Mouse (Mus musculus): ENCODE data around the gene Aloxe3. TPM values are rescaled to one million over a fixed set of nuclear protein-coding genes. Genes with fewer than 3 reads are reported as not detected.

The Aloxe3 gene
- polyA plus RNA-seq, 1 experiment from 2014 or later = 0.44 TPM

- ATAC-seq = no peak
Measured at GRCm38 (mm10) chr11:69169313-69169712, 43.6 kb downstream of the Aloxe3 start.

GRCm38 (mm10) chr11:69171626-69172025 is 45.9 kb downstream of the Aloxe3 start:
- H3K27ac ChIP-seq (ENCODE audit: low read length) = no peak overlapping the region
- H3K9ac ChIP-seq (replicated peaks; ENCODE audit: low read depth) = no peak overlapping the region
- H3K4me1 ChIP-seq (ENCODE audit: insufficient read depth, low read depth, low read length) = no peaks in the 10 kb centered on the region
- 21% methylated on average over 7 of the region's 7 CpGs for WGBS
- H3K9me3 ChIP-seq (ENCODE audit: low read length) = no peaks in the 10 kb centered on the region
- no peaks in the 10 kb centered on the region for H3K36me3 ChIP-seq (ENCODE audit: insufficient read depth, low read length)
- no peak overlapping the region for H3K4me2 ChIP-seq (replicated peaks; ENCODE audit: low read depth, low read length)
- TF ChIP-seq EP300 (IDR thresholded peaks at IDR 0.05) (no peak), CTCF (IDR thresholded peaks at IDR 0.05) (peak; percentile 88)
- H3K27me3 ChIP-seq (replicated peaks; ENCODE audit: insufficient read depth, low read length) = no peaks in the 10 kb centered on the region
- ATAC-seq = peak; percentile 81
- DNase-seq (ENCODE audit: low spot score) = peak; percentile 88
- H3K4me3 ChIP-seq (ENCODE audit: low read depth, low read length) = no peak overlapping the region

More at GRCm38 (mm10) chr11:69169313-69169712, 43.6 kb downstream of the Aloxe3 start:
- no peak for DNase-seq (ENCODE audit: low spot score)
- Histone ChIP-seq H3K4me3 (ENCODE audit: low read depth, low read length) (no peak overlapping the region), H3K4me2 (replicated peaks; ENCODE audit: low read depth, low read length) (no peak overlapping the region), H3K4me1 (ENCODE audit: insufficient read depth, low read depth, low read length) (no peaks in the 10 kb centered on the region), H3K27me3 (replicated peaks; ENCODE audit: insufficient read depth, low read length) (no peaks in the 10 kb centered on the region), H3K9me3 (ENCODE audit: low read length) (no peaks in the 10 kb centered on the region), H3K27ac (ENCODE audit: low read length) (no peak overlapping the region), H3K36me3 (ENCODE audit: insufficient read depth, low read length) (no peaks in the 10 kb centered on the region), H3K9ac (replicated peaks; ENCODE audit: low read depth) (no peak overlapping the region)
- 74% methylated on average over 12 of the region's 12 CpGs for WGBS
- TF ChIP-seq EP300 (IDR thresholded peaks at IDR 0.05) = no peak
- no peak for TF ChIP-seq CTCF (IDR thresholded peaks at IDR 0.05)

GRCm38 (mm10) chr11:69172606-69173005 is 46.9 kb downstream of the Aloxe3 start:
- DNase-seq (ENCODE audit: low spot score) (no peak), ATAC-seq (no peak)
- Histone ChIP-seq H3K4me2 (replicated peaks; ENCODE audit: low read depth, low read length) (no peak overlapping the region), H3K36me3 (ENCODE audit: insufficient read depth, low read length) (no peaks in the 10 kb centered on the region), H3K4me1 (ENCODE audit: insufficient read depth, low read depth, low read length) (no peaks in the 10 kb centered on the region), H3K9ac (replicated peaks; ENCODE audit: low read depth) (no peak overlapping the region), H3K27ac (ENCODE audit: low read length) (no peak overlapping the region), H3K4me3 (ENCODE audit: low read depth, low read length) (no peak overlapping the region), H3K9me3 (ENCODE audit: low read length) (no peaks in the 10 kb centered on the region), H3K27me3 (replicated peaks; ENCODE audit: insufficient read depth, low read length) (no peaks in the 10 kb centered on the region)
- 61% methylated on average over 2 of the region's 2 CpGs for WGBS
- no peak for TF ChIP-seq EP300 (IDR thresholded peaks at IDR 0.05)
- no peak for TF ChIP-seq CTCF (IDR thresholded peaks at IDR 0.05)

- WGBS = 77% methylated on average over 7 of the region's 7 CpGs
- H3K9ac ChIP-seq (replicated peaks; ENCODE audit: low read depth) = no peak overlapping the region
- H3K4me3 ChIP-seq (ENCODE audit: low read depth, low read length) = no peak overlapping the region
- no peaks in the 10 kb centered on the region for H3K4me1 ChIP-seq (ENCODE audit: insufficient read depth, low read depth, low read length)
- no peak overlapping the region for H3K27ac ChIP-seq (ENCODE audit: low read length)
- no peaks in the 10 kb centered on the region for H3K27me3 ChIP-seq (replicated peaks; ENCODE audit: insufficient read depth, low read length)
- no peaks in the 10 kb centered on the region for H3K36me3 ChIP-seq (ENCODE audit: insufficient read depth, low read length)
- no peak for DNase-seq (ENCODE audit: low spot score)
- no peak for TF ChIP-seq CTCF (IDR thresholded peaks at IDR 0.05)
- TF ChIP-seq EP300 (IDR thresholded peaks at IDR 0.05) = no peak
- ATAC-seq = no peak
- H3K9me3 ChIP-seq (ENCODE audit: low read length) = no peaks in the 10 kb centered on the region
- H3K4me2 ChIP-seq (replicated peaks; ENCODE audit: low read depth, low read length) = no peak overlapping the region
Measured at GRCm38 (mm10) chr11:69174722-69175121, 49.0 kb downstream of the Aloxe3 start.

GRCm38 (mm10) chr11:69178525-69178924 is 52.8 kb downstream of the Aloxe3 start:
- Histone ChIP-seq H3K9me3 (ENCODE audit: low read length) (no peaks in the 10 kb centered on the region), H3K4me1 (ENCODE audit: insufficient read depth, low read depth, low read length) (no peaks in the 10 kb centered on the region), H3K27ac (ENCODE audit: low read length) (no peak overlapping the region), H3K27me3 (replicated peaks; ENCODE audit: insufficient read depth, low read length) (no peaks in the 10 kb centered on the region), H3K4me3 (ENCODE audit: low read depth, low read length) (no peak overlapping the region), H3K9ac (replicated peaks; ENCODE audit: low read depth) (no peak overlapping the region), H3K36me3 (ENCODE audit: insufficient read depth, low read length) (no peaks in the 10 kb centered on the region), H3K4me2 (replicated peaks; ENCODE audit: low read depth, low read length) (no peak overlapping the region)
- whole genome bisulfite sequencing = 77% methylated on average over 3 of the region's 3 CpGs
- DNase-seq (ENCODE audit: low spot score) = no peak
- TF ChIP-seq CTCF (IDR thresholded peaks at IDR 0.05) (no peak), EP300 (IDR thresholded peaks at IDR 0.05) (no peak)
- no peak for ATAC-seq

- ATAC-seq = no peak
- WGBS = 47% methylated on average over 3 of the region's 3 CpGs
Measured at GRCm38 (mm10) chr11:69179512-69179911, 53.8 kb downstream of the Aloxe3 start.

GRCm38 (mm10) chr11:69180120-69180519 is 54.4 kb downstream of the Aloxe3 start:
- Histone ChIP-seq H3K4me2 (replicated peaks; ENCODE audit: low read depth, low read length) (no peak overlapping the region), H3K4me1 (ENCODE audit: insufficient read depth, low read depth, low read length) (no peaks in the 10 kb centered on the region), H3K4me3 (ENCODE audit: low read depth, low read length) (no peak overlapping the region), H3K9me3 (ENCODE audit: low read length) (no peaks in the 10 kb centered on the region), H3K27me3 (replicated peaks; ENCODE audit: insufficient read depth, low read length) (no peaks in the 10 kb centered on the region), H3K27ac (ENCODE audit: low read length) (no peak overlapping the region), H3K9ac (replicated peaks; ENCODE audit: low read depth) (no peak overlapping the region), H3K36me3 (ENCODE audit: insufficient read depth, low read length) (no peaks in the 10 kb centered on the region)
- DNase-seq (ENCODE audit: low spot score) (no peak), ATAC-seq (no peak)
- WGBS = 74% methylated on average over 4 of the region's 4 CpGs
- TF ChIP-seq EP300 (IDR thresholded peaks at IDR 0.05) = no peak
- no peak for TF ChIP-seq CTCF (IDR thresholded peaks at IDR 0.05)

More at GRCm38 (mm10) chr11:69179512-69179911, 53.8 kb downstream of the Aloxe3 start:
- Histone ChIP-seq H3K4me3 (ENCODE audit: low read depth, low read length) (no peak overlapping the region), H3K9me3 (ENCODE audit: low read length) (no peaks in the 10 kb centered on the region), H3K27me3 (replicated peaks; ENCODE audit: insufficient read depth, low read length) (no peaks in the 10 kb centered on the region), H3K4me2 (replicated peaks; ENCODE audit: low read depth, low read length) (no peak overlapping the region), H3K4me1 (ENCODE audit: insufficient read depth, low read depth, low read length) (no peaks in the 10 kb centered on the region), H3K36me3 (ENCODE audit: insufficient read depth, low read length) (no peaks in the 10 kb centered on the region), H3K9ac (replicated peaks; ENCODE audit: low read depth) (no peak overlapping the region), H3K27ac (ENCODE audit: low read length) (no peak overlapping the region)
- TF ChIP-seq CTCF (IDR thresholded peaks at IDR 0.05) (no peak), EP300 (IDR thresholded peaks at IDR 0.05) (no peak)
- DNase-seq (ENCODE audit: low spot score) = no peak

Data from lung, postnatal 0 days (tissue).